Mouse (Mus musculus): ENCODE results near the gene Csdc2.

DNA sequence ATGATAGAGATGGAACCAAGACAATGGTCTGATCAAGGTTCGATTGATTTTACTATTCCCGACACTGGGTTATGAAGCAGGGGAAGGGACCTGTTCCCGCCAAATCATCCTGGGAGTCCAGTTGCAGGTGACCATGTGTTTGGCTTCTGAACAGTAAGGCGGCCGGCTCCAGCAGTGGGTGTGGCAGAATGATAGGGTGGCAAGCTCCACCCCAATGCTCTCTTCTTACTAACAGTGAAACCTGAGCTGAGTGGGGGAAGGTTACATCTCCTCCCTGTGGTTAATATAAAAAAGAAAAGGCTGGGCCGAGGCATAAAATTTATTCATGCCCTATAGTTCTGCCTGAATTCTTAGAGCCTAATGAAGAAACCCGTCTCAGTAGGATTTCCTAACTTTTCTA is 32.6 kb downstream of the Csdc2 start:
- TF ChIP-seq CTCF (IDR thresholded peaks at IDR 0.05; ENCODE audit: extremely low read depth, insufficient read depth, low read length) (no peak), POLR2A (IDR thresholded peaks at IDR 0.05; ENCODE audit: extremely low read depth, insufficient read depth, low read length) (no peak)
